Mouse (Mus musculus): ENCODE data around the gene Slco1a4. TPM values are rescaled to one million over a fixed set of nuclear protein-coding genes. Genes with fewer than 3 reads are reported as not detected.
"Not testable (repeated sequence)": the region's sequence is repeated elsewhere in the genome, so short reads cannot be mapped to it uniquely, and the experiment has no call there.

The Slco1a4 gene
- polyA plus RNA-seq (2012; rRNA removed): 0.03 TPM in 1 of 2 replicates, not detected in the other

GRCm38 (mm10) chr6:141856085-141856484 lies at the start of gene Slco1a4:
Slco1a4 (minus strand) TSS chr6:141856199.
- DNase-seq: no peak
- Histone ChIP-seq H3K27me3 (ENCODE audit: control insufficient read depth, insufficient read depth, low read length) (no peaks in the 10 kb centered on the region), H3K4me1 (replicated peaks; ENCODE audit: control insufficient read depth, insufficient read depth, low read length) (no peaks in the 10 kb centered on the region), H3K4me3 (ENCODE audit: control insufficient read depth, insufficient read depth, low read length) (no peak within 1 kb of the TSS), H3K27ac (ENCODE audit: control insufficient read depth, insufficient read depth, low read length) (no peak within 1 kb of the TSS), H3K36me3 (ENCODE audit: control insufficient read depth, insufficient read depth, low read length) (no peaks in the 10 kb centered on the region)
- no peak for TF ChIP-seq POLR2A (IDR thresholded peaks at IDR 0.05; ENCODE audit: control insufficient read depth, extremely low read depth, insufficient read depth, low read length, poor library complexity)
- TF ChIP-seq CTCF (IDR thresholded peaks at IDR 0.05; ENCODE audit: borderline replicate concordance, control insufficient read depth, extremely low read depth, insufficient read depth, low read length, poor library complexity): no peak
- WGBS: 81% methylated on average over 2 of the region's 2 CpGs

- no peaks in the 10 kb centered on the region for H3K27me3 ChIP-seq (ENCODE audit: control insufficient read depth, insufficient read depth, low read length)
- DNase-seq: no peak
- H3K27ac ChIP-seq (ENCODE audit: control insufficient read depth, insufficient read depth, low read length): no peak overlapping the region
- H3K36me3 ChIP-seq (ENCODE audit: control insufficient read depth, insufficient read depth, low read length): no peaks in the 10 kb centered on the region
- H3K4me3 ChIP-seq (ENCODE audit: control insufficient read depth, insufficient read depth, low read length): no peak overlapping the region
- TF ChIP-seq CTCF (IDR thresholded peaks at IDR 0.05; ENCODE audit: borderline replicate concordance, control insufficient read depth, extremely low read depth, insufficient read depth, low read length, poor library complexity) (no peak), POLR2A (IDR thresholded peaks at IDR 0.05; ENCODE audit: control insufficient read depth, extremely low read depth, insufficient read depth, low read length, poor library complexity) (no peak)
- 56% methylated on average over 2 of the region's 2 CpGs for WGBS
- H3K4me1 ChIP-seq (replicated peaks; ENCODE audit: control insufficient read depth, insufficient read depth, low read length): no peaks in the 10 kb centered on the region
Observed at GRCm38 (mm10) chr6:141898197-141898596, 42.2 kb upstream of the Slco1a4 start.

DNA sequence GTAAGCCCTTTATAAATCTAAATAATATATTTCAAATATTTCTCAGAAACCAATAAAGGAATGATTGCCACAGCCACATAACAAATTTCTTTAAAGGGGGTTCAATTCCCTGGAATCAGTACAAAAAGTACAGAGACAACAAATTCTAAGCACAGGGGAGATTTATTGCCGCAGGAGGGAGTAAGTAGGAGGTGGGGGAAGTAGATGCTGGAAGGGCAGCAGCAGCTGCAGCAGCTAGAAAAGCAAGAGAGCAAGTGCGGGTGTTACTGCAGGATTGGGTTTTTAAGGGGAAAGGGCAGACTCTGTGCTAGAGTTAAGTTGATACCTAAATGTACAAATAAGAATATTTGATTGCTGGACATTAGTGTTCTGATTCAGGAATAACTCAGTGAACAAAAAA lies 33.7 kb upstream of the Slco1a4 start:
- no peak overlapping the region for H3K4me3 ChIP-seq (ENCODE audit: control insufficient read depth, insufficient read depth, low read length)
- H3K4me1 ChIP-seq (replicated peaks; ENCODE audit: control insufficient read depth, insufficient read depth, low read length): no peaks in the 10 kb centered on the region
- no peak overlapping the region for H3K27ac ChIP-seq (ENCODE audit: control insufficient read depth, insufficient read depth, low read length)
- no peaks in the 10 kb centered on the region for H3K27me3 ChIP-seq (ENCODE audit: control insufficient read depth, insufficient read depth, low read length)
- TF ChIP-seq POLR2A (IDR thresholded peaks at IDR 0.05; ENCODE audit: control insufficient read depth, extremely low read depth, insufficient read depth, low read length, poor library complexity) (no peak), CTCF (IDR thresholded peaks at IDR 0.05; ENCODE audit: borderline replicate concordance, control insufficient read depth, extremely low read depth, insufficient read depth, low read length, poor library complexity) (no peak)
- DNase-seq: no peak
- H3K36me3 ChIP-seq (ENCODE audit: control insufficient read depth, insufficient read depth, low read length): no peaks in the 10 kb centered on the region
- 46% methylated on average over 2 of the region's 2 CpGs for WGBS

DNA sequence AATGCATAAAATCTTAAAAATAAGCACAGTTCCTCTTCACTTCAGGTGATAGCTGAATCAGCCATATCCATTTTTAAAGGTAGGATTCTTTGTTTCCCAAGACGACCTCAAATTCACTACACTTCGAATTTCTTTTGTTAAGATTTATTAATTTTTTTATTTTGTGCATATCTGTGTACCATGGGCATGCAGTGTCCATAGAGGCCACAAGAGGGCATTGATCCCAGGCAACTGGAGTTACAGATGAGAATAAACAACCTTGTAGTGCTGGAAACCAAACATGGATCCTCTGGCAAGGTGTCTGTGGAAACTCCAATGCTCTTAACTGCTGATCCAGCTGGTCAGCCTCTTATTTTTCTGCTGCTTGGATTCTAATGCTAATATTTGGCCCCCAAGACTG lies 32.2 kb upstream of the Slco1a4 start:
- 65% methylated on average over 2 of the region's 2 CpGs for WGBS
- no peak for DNase-seq

GRCm38 (mm10) chr6:141882581-141882980 lies 26.6 kb upstream of the Slco1a4 start:
- WGBS: 65% methylated on average over 1 of the region's 1 CpGs
- no peaks in the 10 kb centered on the region for H3K27me3 ChIP-seq (ENCODE audit: control insufficient read depth, insufficient read depth, low read length)
- no peak for DNase-seq
- no peak overlapping the region for H3K4me3 ChIP-seq (ENCODE audit: control insufficient read depth, insufficient read depth, low read length)
- no peak overlapping the region for H3K27ac ChIP-seq (ENCODE audit: control insufficient read depth, insufficient read depth, low read length)
- H3K36me3 ChIP-seq (ENCODE audit: control insufficient read depth, insufficient read depth, low read length): no peaks in the 10 kb centered on the region
- H3K4me1 ChIP-seq (replicated peaks; ENCODE audit: control insufficient read depth, insufficient read depth, low read length): no peaks in the 10 kb centered on the region
- TF ChIP-seq POLR2A (IDR thresholded peaks at IDR 0.05; ENCODE audit: control insufficient read depth, extremely low read depth, insufficient read depth, low read length, poor library complexity) (no peak), CTCF (IDR thresholded peaks at IDR 0.05; ENCODE audit: borderline replicate concordance, control insufficient read depth, extremely low read depth, insufficient read depth, low read length, poor library complexity) (no peak)

More for the DNA sequence above, 32.2 kb upstream of the Slco1a4 start:
- no peak overlapping the region for H3K27ac ChIP-seq (ENCODE audit: control insufficient read depth, insufficient read depth, low read length)
- no peak overlapping the region for H3K4me3 ChIP-seq (ENCODE audit: control insufficient read depth, insufficient read depth, low read length)
- no peaks in the 10 kb centered on the region for H3K27me3 ChIP-seq (ENCODE audit: control insufficient read depth, insufficient read depth, low read length)
- no peaks in the 10 kb centered on the region for H3K36me3 ChIP-seq (ENCODE audit: control insufficient read depth, insufficient read depth, low read length)
- TF ChIP-seq CTCF (IDR thresholded peaks at IDR 0.05; ENCODE audit: borderline replicate concordance, control insufficient read depth, extremely low read depth, insufficient read depth, low read length, poor library complexity) (no peak), POLR2A (IDR thresholded peaks at IDR 0.05; ENCODE audit: control insufficient read depth, extremely low read depth, insufficient read depth, low read length, poor library complexity) (no peak)
- H3K4me1 ChIP-seq (replicated peaks; ENCODE audit: control insufficient read depth, insufficient read depth, low read length): no peaks in the 10 kb centered on the region

- WGBS: 91% methylated on average over 4 of the region's 4 CpGs
- not testable (repeated sequence) for H3K4me3 ChIP-seq (ENCODE audit: control insufficient read depth, insufficient read depth, low read length)
Observed at GRCm38 (mm10) chr6:141875742-141876141, 19.7 kb upstream of the Slco1a4 start.

DNA sequence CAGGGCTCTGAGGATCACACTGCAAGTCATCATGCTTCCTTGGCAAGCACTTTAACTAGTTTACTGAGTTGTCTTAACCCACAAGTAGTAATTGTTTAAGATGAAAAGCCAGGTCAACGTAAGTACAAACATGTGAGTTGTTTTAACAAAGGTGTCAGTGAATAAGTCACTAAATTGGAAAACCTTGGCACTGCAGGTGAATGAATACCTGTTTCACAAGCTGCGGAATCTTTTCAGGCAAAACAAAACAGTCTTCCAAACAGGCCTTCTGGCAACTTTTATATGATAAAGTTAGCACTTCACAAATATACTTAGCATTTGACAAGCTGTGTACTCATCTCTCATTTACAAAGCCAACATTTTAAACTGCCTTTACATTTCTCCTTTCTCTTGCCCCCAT lies 15.7 kb upstream of the Slco1a4 start:
- Histone ChIP-seq H3K4me1 (replicated peaks; ENCODE audit: control insufficient read depth, insufficient read depth, low read length) (no peaks in the 10 kb centered on the region), H3K4me3 (ENCODE audit: control insufficient read depth, insufficient read depth, low read length) (no peak overlapping the region), H3K27ac (ENCODE audit: control insufficient read depth, insufficient read depth, low read length) (no peak overlapping the region), H3K36me3 (ENCODE audit: control insufficient read depth, insufficient read depth, low read length) (no peaks in the 10 kb centered on the region), H3K27me3 (ENCODE audit: control insufficient read depth, insufficient read depth, low read length) (no peaks in the 10 kb centered on the region)
- TF ChIP-seq CTCF (IDR thresholded peaks at IDR 0.05; ENCODE audit: borderline replicate concordance, control insufficient read depth, extremely low read depth, insufficient read depth, low read length, poor library complexity) (no peak), POLR2A (IDR thresholded peaks at IDR 0.05; ENCODE audit: control insufficient read depth, extremely low read depth, insufficient read depth, low read length, poor library complexity) (no peak)
- WGBS: 88% methylated on average over 2 of the region's 2 CpGs
- no peak for DNase-seq

More at GRCm38 (mm10) chr6:141875742-141876141, 19.7 kb upstream of the Slco1a4 start:
- not testable (repeated sequence) for H3K27ac ChIP-seq (ENCODE audit: control insufficient read depth, insufficient read depth, low read length); DNase-seq; H3K27me3 ChIP-seq (ENCODE audit: control insufficient read depth, insufficient read depth, low read length); H3K4me1 ChIP-seq (replicated peaks; ENCODE audit: control insufficient read depth, insufficient read depth, low read length); H3K36me3 ChIP-seq (ENCODE audit: control insufficient read depth, insufficient read depth, low read length)
